Mouse (Mus musculus): ENCODE measurements around the gene Gm21974. TPM values are rescaled to one million over a fixed set of nuclear protein-coding genes. Genes with fewer than 3 reads are reported as not detected.

The Gm21974 gene
- polyA plus RNA-seq, 1 experiment from 2014 or later, result not detected

GRCm38 (mm10) chr7:127888821-127889220, 6.4 kb downstream of the Gm21974 start:
- Histone ChIP-seq H3K9ac (ENCODE audit: low read length) (no peak overlapping the region), H3K4me3 (ENCODE audit: low read length) (no peak overlapping the region), H3K4me2 (ENCODE audit: low read depth, low read length) (no peak overlapping the region), H3K9me3 (ENCODE audit: control insufficient read depth, low read length) (no peaks in the 10 kb centered on the region), H3K4me1 (replicated peaks; ENCODE audit: control insufficient read depth, insufficient read depth, low read length) (peaks cover 4% of the 10 kb centered on the region), H3K27ac (ENCODE audit: low read length) (no peak overlapping the region), H3K36me3 (ENCODE audit: control insufficient read depth, insufficient read depth, low read length) (peaks cover 39% of the 10 kb centered on the region), H3K27me3 (ENCODE audit: control insufficient read depth, insufficient read depth, low read depth, low read length) (no peaks in the 10 kb centered on the region)
- WGBS, result 70% methylated on average over 3 of the region's 3 CpGs
- no peak for ATAC-seq (ENCODE audit: low read depth)

GRCm38 (mm10) chr7:127887781-127888180, 7.5 kb downstream of the Gm21974 start:
- ATAC-seq (ENCODE audit: low read depth), result no peak
- no peak overlapping the region for H3K4me2 ChIP-seq (ENCODE audit: low read depth, low read length)
- no peaks in the 10 kb centered on the region for H3K9me3 ChIP-seq (ENCODE audit: control insufficient read depth, low read length)
- no peak overlapping the region for H3K4me3 ChIP-seq (ENCODE audit: low read length)
- 78% methylated on average over 3 of the region's 3 CpGs for WGBS
- H3K9ac ChIP-seq (ENCODE audit: low read length), result no peak overlapping the region
- peaks cover 7% of the 10 kb centered on the region for H3K4me1 ChIP-seq (replicated peaks; ENCODE audit: control insufficient read depth, insufficient read depth, low read length)
- H3K27ac ChIP-seq (ENCODE audit: low read length), result no peak overlapping the region
- no peaks in the 10 kb centered on the region for H3K27me3 ChIP-seq (ENCODE audit: control insufficient read depth, insufficient read depth, low read depth, low read length)
- peaks cover 48% of the 10 kb centered on the region for H3K36me3 ChIP-seq (ENCODE audit: control insufficient read depth, insufficient read depth, low read length)

GRCm38 (mm10) chr7:127887191-127887590, 8.1 kb downstream of the Gm21974 start:
- 77% methylated on average over 8 of the region's 8 CpGs for WGBS
- no peak overlapping the region for H3K9ac ChIP-seq (ENCODE audit: low read length)
- H3K36me3 ChIP-seq (ENCODE audit: control insufficient read depth, insufficient read depth, low read length), result peaks cover 54% of the 10 kb centered on the region

GRCm38 (mm10) chr7:127886551-127886950, 8.7 kb downstream of the Gm21974 start:
- ATAC-seq (ENCODE audit: low read depth), result no peak
- Histone ChIP-seq H3K36me3 (ENCODE audit: control insufficient read depth, insufficient read depth, low read length) (peaks cover 59% of the 10 kb centered on the region), H3K4me3 (ENCODE audit: low read length) (no peak overlapping the region), H3K9me3 (ENCODE audit: control insufficient read depth, low read length) (no peaks in the 10 kb centered on the region), H3K27me3 (ENCODE audit: control insufficient read depth, insufficient read depth, low read depth, low read length) (no peaks in the 10 kb centered on the region), H3K27ac (ENCODE audit: low read length) (0 out of 2 replicates have a peak overlapping the region, but pooled peaks have one; percentile 20), H3K9ac (ENCODE audit: low read length) (no peak overlapping the region), H3K4me2 (ENCODE audit: low read depth, low read length) (no peak overlapping the region), H3K4me1 (replicated peaks; ENCODE audit: control insufficient read depth, insufficient read depth, low read length) (peaks cover 7% of the 10 kb centered on the region)
- WGBS, result 88% methylated on average over 6 of the region's 6 CpGs

More at GRCm38 (mm10) chr7:127887191-127887590, 8.1 kb downstream of the Gm21974 start:
- Histone ChIP-seq H3K4me1 (replicated peaks; ENCODE audit: control insufficient read depth, insufficient read depth, low read length) (peaks cover 7% of the 10 kb centered on the region), H3K27me3 (ENCODE audit: control insufficient read depth, insufficient read depth, low read depth, low read length) (no peaks in the 10 kb centered on the region), H3K27ac (ENCODE audit: low read length) (no peak overlapping the region), H3K4me3 (ENCODE audit: low read length) (no peak overlapping the region), H3K9me3 (ENCODE audit: control insufficient read depth, low read length) (no peaks in the 10 kb centered on the region), H3K4me2 (ENCODE audit: low read depth, low read length) (no peak overlapping the region)
- no peak for ATAC-seq (ENCODE audit: low read depth)

- Histone ChIP-seq H3K9me3 (ENCODE audit: control insufficient read depth, low read length) (no peaks in the 10 kb centered on the region), H3K4me1 (replicated peaks; ENCODE audit: control insufficient read depth, insufficient read depth, low read length) (peaks cover 7% of the 10 kb centered on the region), H3K9ac (ENCODE audit: low read length) (no peak overlapping the region), H3K27me3 (ENCODE audit: control insufficient read depth, insufficient read depth, low read depth, low read length) (no peaks in the 10 kb centered on the region), H3K36me3 (ENCODE audit: control insufficient read depth, insufficient read depth, low read length) (peaks cover 61% of the 10 kb centered on the region), H3K27ac (ENCODE audit: low read length) (no peak overlapping the region), H3K4me3 (ENCODE audit: low read length) (no peak overlapping the region), H3K4me2 (ENCODE audit: low read depth, low read length) (no peak overlapping the region)
- whole genome bisulfite sequencing, result 42% methylated on average over 6 of the region's 6 CpGs
- ATAC-seq (ENCODE audit: low read depth), result peak; percentile 69
Observed at GRCm38 (mm10) chr7:127885951-127886350, 9.3 kb downstream of the Gm21974 start.

- Histone ChIP-seq H3K27me3 (ENCODE audit: control insufficient read depth, insufficient read depth, low read depth, low read length) (no peaks in the 10 kb centered on the region), H3K9me3 (ENCODE audit: control insufficient read depth, low read length) (no peaks in the 10 kb centered on the region), H3K27ac (ENCODE audit: low read length) (no peak overlapping the region), H3K4me1 (replicated peaks; ENCODE audit: control insufficient read depth, insufficient read depth, low read length) (peaks cover 15% of the 10 kb centered on the region), H3K4me2 (ENCODE audit: low read depth, low read length) (no peak overlapping the region), H3K4me3 (ENCODE audit: low read length) (no peak overlapping the region), H3K9ac (ENCODE audit: low read length) (no peak overlapping the region), H3K36me3 (ENCODE audit: control insufficient read depth, insufficient read depth, low read length) (peaks cover 52% of the 10 kb centered on the region)
- ATAC-seq (ENCODE audit: low read depth), result no peak
- WGBS, result 81% methylated on average over 12 of the region's 12 CpGs
Observed at GRCm38 (mm10) chr7:127880431-127880830, 14.8 kb downstream of the Gm21974 start.

GRCm38 (mm10) chr7:127879301-127879700, 16.0 kb downstream of the Gm21974 start:
- H3K27me3 ChIP-seq (ENCODE audit: control insufficient read depth, insufficient read depth, low read depth, low read length), result no peaks in the 10 kb centered on the region
- H3K4me1 ChIP-seq (replicated peaks; ENCODE audit: control insufficient read depth, insufficient read depth, low read length), result peaks cover 22% of the 10 kb centered on the region
- H3K27ac ChIP-seq (ENCODE audit: low read length), result no peak overlapping the region
- H3K4me3 ChIP-seq (ENCODE audit: low read length), result no peak overlapping the region
- H3K9me3 ChIP-seq (ENCODE audit: control insufficient read depth, low read length), result no peaks in the 10 kb centered on the region
- no peak overlapping the region for H3K4me2 ChIP-seq (ENCODE audit: low read depth, low read length)
- ATAC-seq (ENCODE audit: low read depth), result no peak
- H3K36me3 ChIP-seq (ENCODE audit: control insufficient read depth, insufficient read depth, low read length), result peaks cover 45% of the 10 kb centered on the region
- no peak overlapping the region for H3K9ac ChIP-seq (ENCODE audit: low read length)
- 96% methylated on average over 9 of the region's 9 CpGs for WGBS

GRCm38 (mm10) chr7:127876467-127877348, 18.5 kb downstream of the Gm21974 start, which contains the start of gene Zfp668:
Gene Zfp668 (minus strand): TSS chr7:127876828.
- peak within 1 kb of the TSS; percentile 98 for H3K4me2 ChIP-seq (ENCODE audit: low read depth, low read length)
- peak; percentile 72 for ATAC-seq (ENCODE audit: low read depth)
- peak within 1 kb of the TSS; percentile 99 for H3K27ac ChIP-seq (ENCODE audit: low read length)
- H3K9ac ChIP-seq (ENCODE audit: low read length), result peak within 1 kb of the TSS; percentile 99
- H3K4me3 ChIP-seq (ENCODE audit: low read length), result peak within 1 kb of the TSS; percentile 98
- H3K4me1 ChIP-seq (replicated peaks; ENCODE audit: control insufficient read depth, insufficient read depth, low read length), result peaks cover 26% of the 10 kb centered on the region
- under 1% methylated on average over 60 of the region's 60 CpGs for WGBS
- peaks cover 26% of the 10 kb centered on the region for H3K36me3 ChIP-seq (ENCODE audit: control insufficient read depth, insufficient read depth, low read length)
- H3K27me3 ChIP-seq (ENCODE audit: control insufficient read depth, insufficient read depth, low read depth, low read length), result no peaks in the 10 kb centered on the region
- no peaks in the 10 kb centered on the region for H3K9me3 ChIP-seq (ENCODE audit: control insufficient read depth, low read length)

- no peaks in the 10 kb centered on the region for H3K27me3 ChIP-seq (ENCODE audit: control insufficient read depth, insufficient read depth, low read depth, low read length)
- H3K27ac ChIP-seq (ENCODE audit: low read length), result peak within 1 kb of the TSS; percentile 99
- peak within 1 kb of the TSS; percentile 98 for H3K4me3 ChIP-seq (ENCODE audit: low read length)
- H3K4me2 ChIP-seq (ENCODE audit: low read depth, low read length), result peak within 1 kb of the TSS; percentile 98
- peak; percentile 91 for ATAC-seq (ENCODE audit: low read depth)
- peaks cover 26% of the 10 kb centered on the region for H3K4me1 ChIP-seq (replicated peaks; ENCODE audit: control insufficient read depth, insufficient read depth, low read length)
- H3K36me3 ChIP-seq (ENCODE audit: control insufficient read depth, insufficient read depth, low read length), result peaks cover 25% of the 10 kb centered on the region
- under 1% methylated on average over 41 of the region's 41 CpGs for WGBS
- no peaks in the 10 kb centered on the region for H3K9me3 ChIP-seq (ENCODE audit: control insufficient read depth, low read length)
- H3K9ac ChIP-seq (ENCODE audit: low read length), result peak within 1 kb of the TSS; percentile 99
Observed at GRCm38 (mm10) chr7:127876041-127876466, 19.2 kb downstream of the Gm21974 start, which contains the start of gene Zfp646. Gene Zfp646 (plus strand): TSS chr7:127876221.

All from lung, embryonic 16.5 days (tissue).